Mouse (Mus musculus): ENCODE measurements around the gene Efnb3. TPM values are rescaled to one million over a fixed set of nuclear protein-coding genes. Genes with fewer than 3 reads are reported as not detected.

Efnb3 gene
- polyA plus RNA-seq, 1 experiment from 2014 or later, result 38.6 TPM

GRCm38 (mm10) chr11:69589207-69589834 lies 29.3 kb upstream of the Efnb3 start:
- WGBS, result 92% methylated on average over 22 of the region's 22 CpGs
- no peak overlapping the region for H3K27ac ChIP-seq (ENCODE audit: low read depth, low read length)
- H3K4me2 ChIP-seq (ENCODE audit: low read length), result no peak overlapping the region
- H3K4me1 ChIP-seq (ENCODE audit: control insufficient read depth, insufficient read depth, low read length), result no peaks in the 10 kb centered on the region
- H3K4me3 ChIP-seq (ENCODE audit: low read depth, low read length), result no peak overlapping the region
- no peak overlapping the region for H3K9ac ChIP-seq (ENCODE audit: low read length)
- peaks cover 70% of the 10 kb centered on the region for H3K36me3 ChIP-seq (ENCODE audit: control insufficient read depth, insufficient read depth, low read length)
- ATAC-seq, result no peak
- DNase-seq (ENCODE audit: low spot score), result no peak
- H3K9me3 ChIP-seq (replicated peaks; ENCODE audit: control insufficient read depth, low read length), result no peaks in the 10 kb centered on the region
- H3K27me3 ChIP-seq (replicated peaks; ENCODE audit: control insufficient read depth, insufficient read depth, low read length), result no peaks in the 10 kb centered on the region

GRCm38 (mm10) chr11:69585718-69586325 lies 25.8 kb upstream of the Efnb3 start:
- Histone ChIP-seq H3K4me2 (ENCODE audit: low read length) (no peak overlapping the region), H3K9ac (ENCODE audit: low read length) (no peak overlapping the region), H3K4me1 (ENCODE audit: control insufficient read depth, insufficient read depth, low read length) (peaks cover 5% of the 10 kb centered on the region), H3K27me3 (replicated peaks; ENCODE audit: control insufficient read depth, insufficient read depth, low read length) (no peaks in the 10 kb centered on the region), H3K9me3 (replicated peaks; ENCODE audit: control insufficient read depth, low read length) (no peaks in the 10 kb centered on the region), H3K36me3 (ENCODE audit: control insufficient read depth, insufficient read depth, low read length) (peaks cover 54% of the 10 kb centered on the region), H3K27ac (ENCODE audit: low read depth, low read length) (no peak overlapping the region), H3K4me3 (ENCODE audit: low read depth, low read length) (no peak overlapping the region)
- no peak for DNase-seq (ENCODE audit: low spot score)
- no peak for ATAC-seq
- WGBS, result 83% methylated on average over 7 of the region's 7 CpGs

GRCm38 (mm10) chr11:69584937-69585336 lies 24.9 kb upstream of the Efnb3 start:
- Histone ChIP-seq H3K4me3 (ENCODE audit: low read depth, low read length) (no peak overlapping the region), H3K9ac (ENCODE audit: low read length) (no peak overlapping the region), H3K36me3 (ENCODE audit: control insufficient read depth, insufficient read depth, low read length) (peaks cover 46% of the 10 kb centered on the region), H3K4me2 (ENCODE audit: low read length) (no peak overlapping the region), H3K4me1 (ENCODE audit: control insufficient read depth, insufficient read depth, low read length) (peaks cover 5% of the 10 kb centered on the region), H3K27me3 (replicated peaks; ENCODE audit: control insufficient read depth, insufficient read depth, low read length) (no peaks in the 10 kb centered on the region), H3K27ac (ENCODE audit: low read depth, low read length) (no peak overlapping the region), H3K9me3 (replicated peaks; ENCODE audit: control insufficient read depth, low read length) (no peaks in the 10 kb centered on the region)
- DNase-seq (ENCODE audit: low spot score) (no peak), ATAC-seq (no peak)
- 89% methylated on average over 13 of the region's 13 CpGs for WGBS

- Histone ChIP-seq H3K4me1 (ENCODE audit: control insufficient read depth, insufficient read depth, low read length) (peaks cover 5% of the 10 kb centered on the region), H3K4me3 (ENCODE audit: low read depth, low read length) (no peak overlapping the region), H3K36me3 (ENCODE audit: control insufficient read depth, insufficient read depth, low read length) (peaks cover 36% of the 10 kb centered on the region), H3K27ac (ENCODE audit: low read depth, low read length) (no peak overlapping the region), H3K9ac (ENCODE audit: low read length) (no peak overlapping the region), H3K27me3 (replicated peaks; ENCODE audit: control insufficient read depth, insufficient read depth, low read length) (no peaks in the 10 kb centered on the region), H3K4me2 (ENCODE audit: low read length) (no peak overlapping the region), H3K9me3 (replicated peaks; ENCODE audit: control insufficient read depth, low read length) (no peaks in the 10 kb centered on the region)
- no peak for ATAC-seq
- WGBS, result 89% methylated on average over 7 of the region's 7 CpGs
- DNase-seq (ENCODE audit: low spot score), result no peak
These were observed 24.0 kb upstream of the Efnb3 start for GRCm38 (mm10) chr11:69584008-69584407.

GRCm38 (mm10) chr11:69582230-69582805 lies 22.3 kb upstream of the Efnb3 start:
- Histone ChIP-seq H3K4me2 (ENCODE audit: low read length) (peak overlapping the region; percentile 68), H3K4me1 (ENCODE audit: control insufficient read depth, insufficient read depth, low read length) (peaks cover 18% of the 10 kb centered on the region), H3K9me3 (replicated peaks; ENCODE audit: control insufficient read depth, low read length) (no peaks in the 10 kb centered on the region), H3K27ac (ENCODE audit: low read depth, low read length) (no peak overlapping the region), H3K4me3 (ENCODE audit: low read depth, low read length) (peak overlapping the region; percentile 66), H3K9ac (ENCODE audit: low read length) (peak overlapping the region; percentile 82; the same call in 1 of the 2 replicates), H3K27me3 (replicated peaks; ENCODE audit: control insufficient read depth, insufficient read depth, low read length) (no peaks in the 10 kb centered on the region), H3K36me3 (ENCODE audit: control insufficient read depth, insufficient read depth, low read length) (peaks cover 19% of the 10 kb centered on the region)
- ATAC-seq, result no peak
- DNase-seq (ENCODE audit: low spot score), result no peak
- whole genome bisulfite sequencing, result 65% methylated on average over 9 of the region's 9 CpGs

- Histone ChIP-seq H3K9ac (ENCODE audit: low read length) (peak overlapping the region; percentile 82), H3K36me3 (ENCODE audit: control insufficient read depth, insufficient read depth, low read length) (peaks cover 15% of the 10 kb centered on the region; the same call in 1 of the 2 replicates), H3K4me3 (ENCODE audit: low read depth, low read length) (peak overlapping the region; percentile 66), H3K27ac (ENCODE audit: low read depth, low read length) (peak overlapping the region; percentile 92), H3K4me1 (ENCODE audit: control insufficient read depth, insufficient read depth, low read length) (peaks cover 22% of the 10 kb centered on the region), H3K4me2 (ENCODE audit: low read length) (peak overlapping the region; percentile 68), H3K27me3 (replicated peaks; ENCODE audit: control insufficient read depth, insufficient read depth, low read length) (no peaks in the 10 kb centered on the region), H3K9me3 (replicated peaks; ENCODE audit: control insufficient read depth, low read length) (no peaks in the 10 kb centered on the region)
- WGBS, result 0% methylated on average over 8 of the region's 8 CpGs
- no peak for DNase-seq (ENCODE audit: low spot score)
- ATAC-seq, result no peak
These were observed 21.8 kb upstream of the Efnb3 start for GRCm38 (mm10) chr11:69581814-69582213.

GRCm38 (mm10) chr11:69581147-69581688 lies 21.2 kb upstream of the Efnb3 start:
- peak overlapping the region; percentile 92 for H3K27ac ChIP-seq (ENCODE audit: low read depth, low read length)
- H3K4me3 ChIP-seq (ENCODE audit: low read depth, low read length), result peak overlapping the region; percentile 66
- peak overlapping the region; percentile 68 for H3K4me2 ChIP-seq (ENCODE audit: low read length)
- H3K9me3 ChIP-seq (replicated peaks; ENCODE audit: control insufficient read depth, low read length), result no peaks in the 10 kb centered on the region
- peak; percentile 97 for DNase-seq (ENCODE audit: low spot score)
- H3K27me3 ChIP-seq (replicated peaks; ENCODE audit: control insufficient read depth, insufficient read depth, low read length), result no peaks in the 10 kb centered on the region
- peak; percentile 82 for ATAC-seq
- H3K9ac ChIP-seq (ENCODE audit: low read length), result peak overlapping the region; percentile 82
- WGBS, result under 1% methylated on average over 36 of the region's 36 CpGs
- peaks cover 15% of the 10 kb centered on the region; the same call in 1 of the 2 replicates for H3K36me3 ChIP-seq (ENCODE audit: control insufficient read depth, insufficient read depth, low read length)
- peaks cover 22% of the 10 kb centered on the region for H3K4me1 ChIP-seq (ENCODE audit: control insufficient read depth, insufficient read depth, low read length)

- ATAC-seq (0 out of 2 replicates have a peak, but pooled peaks have one; percentile 1), DNase-seq (ENCODE audit: low spot score) (no peak)
- peak overlapping the region; percentile 92 for H3K27ac ChIP-seq (ENCODE audit: low read depth, low read length)
- H3K36me3 ChIP-seq (ENCODE audit: control insufficient read depth, insufficient read depth, low read length), result peaks cover 21% of the 10 kb centered on the region
- peak overlapping the region; percentile 66 for H3K4me3 ChIP-seq (ENCODE audit: low read depth, low read length)
- peak overlapping the region; percentile 68 for H3K4me2 ChIP-seq (ENCODE audit: low read length)
- no peaks in the 10 kb centered on the region for H3K27me3 ChIP-seq (replicated peaks; ENCODE audit: control insufficient read depth, insufficient read depth, low read length)
- H3K9ac ChIP-seq (ENCODE audit: low read length), result peak overlapping the region; percentile 82
- under 1% methylated on average over 25 of the region's 25 CpGs for WGBS
- H3K4me1 ChIP-seq (ENCODE audit: control insufficient read depth, insufficient read depth, low read length), result peaks cover 22% of the 10 kb centered on the region
- H3K9me3 ChIP-seq (replicated peaks; ENCODE audit: control insufficient read depth, low read length), result no peaks in the 10 kb centered on the region
These were observed 20.7 kb upstream of the Efnb3 start for GRCm38 (mm10) chr11:69580572-69581146.
